Mouse (Mus musculus): ENCODE results near the gene Vps35l.

DNA sequence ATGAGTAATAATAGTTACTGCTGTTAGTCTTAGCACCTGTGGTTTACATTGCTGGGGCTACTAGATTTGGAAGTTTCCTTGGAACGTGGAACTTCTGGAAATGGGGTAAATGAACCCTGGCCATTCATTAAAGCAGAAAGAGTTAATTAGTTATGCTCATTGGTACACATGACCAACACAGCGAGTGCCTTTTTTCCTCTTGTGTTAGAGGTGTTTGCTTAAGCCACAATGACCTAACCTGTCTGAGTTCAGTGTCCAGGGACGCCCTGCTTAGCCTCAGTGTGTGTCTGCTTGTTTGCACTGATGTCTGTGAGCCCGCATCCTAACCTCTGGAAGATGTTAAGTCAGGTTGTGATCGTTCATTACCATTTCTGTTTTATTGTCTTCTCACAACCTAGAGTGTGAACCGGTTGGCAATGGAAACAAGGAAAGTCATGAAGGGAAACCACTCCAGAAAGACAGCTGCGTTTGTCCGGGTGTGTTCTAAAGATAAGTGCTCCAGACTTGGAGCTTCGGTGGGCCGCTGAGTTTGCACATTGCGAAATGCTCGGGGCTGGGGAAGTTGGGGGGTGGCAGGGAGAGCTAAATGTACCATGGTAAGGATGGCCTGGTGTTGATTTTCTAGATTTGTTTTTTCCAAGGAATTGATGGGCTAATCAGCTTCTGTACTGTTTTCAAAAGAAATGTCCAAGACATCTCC is 71.5 kb downstream of the Vps35l start:
- TF ChIP-seq POLR2AphosphoS5 (IDR thresholded peaks at IDR 0.05; ENCODE audit: insufficient replicate concordance, low read depth, low read length) (no peak), CTCF (IDR thresholded peaks at IDR 0.05; ENCODE audit: low read depth, low read length) (no peak), GATA1 (IDR thresholded peaks at IDR 0.05; ENCODE audit: borderline replicate concordance, low read length) (no peak)

Data from G1E (cell line).